Mouse (Mus musculus) embryonic facial prominence, embryonic 14.5 days (tissue): ENCODE results near the gene Hunk. TPM values are rescaled to one million over a fixed set of nuclear protein-coding genes. Genes with fewer than 3 reads are reported as not detected.

Experiments used
- ATAC-seq: fragments of 200-750 bp; cut with Nextera tagmentation; 2 replicates; pipeline ENCODE4 v1.8.0; 2017; ENCODE audit warnings: low read depth, moderate number of reproducible peaks, moderate TSS enrichment
- DNase-seq: peaks from one replicate; pipeline ENCODE4 v3.0.0-alpha.2; 2015; ENCODE audit warnings: low spot score
- H3K27ac ChIP-seq: fragments of 300-500 bp; sonication (generic); replicated peaks from 2 replicates; pipeline ENCODE4 v1.5.1; 2014; ENCODE audit warnings: low read depth, mild to moderate bottlenecking, low read length, moderate library complexity
- H3K27me3 ChIP-seq: fragments of 300-500 bp; sonication (generic); replicated peaks from 2 replicates; pipeline ENCODE4 v1.6.1; 2014; ENCODE audit warnings: low read length; ENCODE audit not compliant: control insufficient read depth, insufficient read depth
- H3K36me3 ChIP-seq: fragments of 300-500 bp; sonication (generic); 2 replicates; pipeline ENCODE4 v1.6.1; 2014; ENCODE audit warnings: low read length, mixed read lengths; ENCODE audit not compliant: control insufficient read depth, insufficient read depth
- H3K4me1 ChIP-seq: fragments of 300-500 bp; sonication (generic); 2 replicates; pipeline ENCODE4 v1.6.1; 2014; ENCODE audit warnings: antibody characterized with exemption, low read length; ENCODE audit not compliant: control insufficient read depth, insufficient read depth
- H3K4me2 ChIP-seq: fragments of 300-500 bp; sonication (generic); 2 replicates; pipeline ENCODE4 v1.6.1; 2014; ENCODE audit warnings: low read depth, mild to moderate bottlenecking, low read length, moderate library complexity, mixed read lengths
- H3K4me3 ChIP-seq: fragments of 300-500 bp; sonication (generic); 2 replicates; pipeline ENCODE4 v1.5.1; 2014; ENCODE audit warnings: low read depth, mild to moderate bottlenecking, low read length
- H3K9ac ChIP-seq: fragments of 300-500 bp; sonication (generic); 2 replicates; pipeline ENCODE4 v1.6.1; 2014; ENCODE audit warnings: low read depth, mild to moderate bottlenecking, low read length, moderate library complexity, mixed read lengths
- H3K9me3 ChIP-seq: fragments of 300-500 bp; sonication (generic); 2 replicates; pipeline ENCODE4 v1.6.1; 2016; ENCODE audit warnings: low read length; ENCODE audit not compliant: control insufficient read depth
- WGBS: fragments of 180-500 bp; shearing (Covaris S2); extraction: QIAGEN DNeasy Blood & Tissue Kit; methylation state at CpG from one replicate; pipeline ENCODE4 v1.1.7; 2014; 5-methylcytosine and 5-hydroxymethylcytosine counted together
- polyA plus RNA-seq: library from polyadenylated mRNA; unstranded; fragments of >200 nt; fragmentation: Nextera tagmentation; extraction: Ambion mirVana; gene quantifications from 2 replicates; pipeline ENCODE4 v1.2.1, GENCODE M21; 2014

The Hunk gene
- polyA plus RNA-seq, 1 experiment from 2014 or later = 9.7 TPM

- no peak overlapping the region for H3K4me2 ChIP-seq
- H3K4me1 ChIP-seq = peaks cover 28% of the 10 kb centered on the region
- WGBS = 12% methylated on average over 4 of the region's 4 CpGs
- H3K9ac ChIP-seq = no peak overlapping the region
- H3K27me3 ChIP-seq = no peaks in the 10 kb centered on the region
- no peaks in the 10 kb centered on the region for H3K9me3 ChIP-seq
- ATAC-seq (no peak), DNase-seq (peak; percentile 59)
- H3K27ac ChIP-seq = peak overlapping the region; percentile 2; the same call in 1 of the 2 replicates
- H3K36me3 ChIP-seq = no peaks in the 10 kb centered on the region
- no peak overlapping the region for H3K4me3 ChIP-seq
Measured at GRCm38 (mm10) chr16:90359750-90360149, 26.1 kb upstream of the Hunk start.

- ATAC-seq = peak; percentile 76
- no peak overlapping the region for H3K4me2 ChIP-seq
- H3K36me3 ChIP-seq = no peaks in the 10 kb centered on the region
- peak; percentile 83 for DNase-seq
- no peaks in the 10 kb centered on the region for H3K27me3 ChIP-seq
- H3K27ac ChIP-seq = peak overlapping the region; percentile 2; the same call in 1 of the 2 replicates
- no peak overlapping the region for H3K9ac ChIP-seq
- WGBS = 34% methylated on average over 7 of the region's 7 CpGs
- no peaks in the 10 kb centered on the region for H3K9me3 ChIP-seq
- H3K4me1 ChIP-seq = peaks cover 28% of the 10 kb centered on the region
- H3K4me3 ChIP-seq = no peak overlapping the region
Measured at GRCm38 (mm10) chr16:90360327-90360726, 25.5 kb upstream of the Hunk start.

- H3K27me3 ChIP-seq = no peaks in the 10 kb centered on the region
- H3K4me1 ChIP-seq = peaks cover 28% of the 10 kb centered on the region
- H3K4me3 ChIP-seq = no peak overlapping the region
- H3K4me2 ChIP-seq = no peak overlapping the region
- peak overlapping the region; percentile 57 for H3K27ac ChIP-seq
- no peak overlapping the region for H3K9ac ChIP-seq
- DNase-seq (peak; percentile 80), ATAC-seq (no peak)
- no peaks in the 10 kb centered on the region for H3K36me3 ChIP-seq
- 33% methylated on average over 6 of the region's 6 CpGs for WGBS
- no peaks in the 10 kb centered on the region for H3K9me3 ChIP-seq
Measured at GRCm38 (mm10) chr16:90362926-90363325, 22.9 kb upstream of the Hunk start.

- Histone ChIP-seq H3K4me3 (no peak overlapping the region), H3K27me3 (no peaks in the 10 kb centered on the region; the same call in 1 of the 2 replicates), H3K36me3 (no peaks in the 10 kb centered on the region), H3K9me3 (no peaks in the 10 kb centered on the region), H3K27ac (no peak overlapping the region), H3K9ac (no peak overlapping the region), H3K4me2 (no peak overlapping the region), H3K4me1 (peaks cover 13% of the 10 kb centered on the region)
- ATAC-seq (peak; percentile 69; the same call in 1 of the 2 replicates), DNase-seq (peak; percentile 75)
- WGBS = 11% methylated on average over 11 of the region's 11 CpGs
Measured at GRCm38 (mm10) chr16:90379897-90380296, 5.9 kb upstream of the Hunk start.

GRCm38 (mm10) chr16:90381633-90382032 is 4.2 kb upstream of the Hunk start:
- ATAC-seq = no peak

GRCm38 (mm10) chr16:90382701-90383280 is 3.0 kb upstream of the Hunk start:
- H3K36me3 ChIP-seq = no peaks in the 10 kb centered on the region
- H3K9me3 ChIP-seq = no peaks in the 10 kb centered on the region
- peaks cover 13% of the 10 kb centered on the region for H3K4me1 ChIP-seq
- no peak overlapping the region for H3K9ac ChIP-seq
- WGBS = 71% methylated on average over 10 of the region's 10 CpGs
- H3K4me2 ChIP-seq = no peak overlapping the region
- no peak overlapping the region for H3K4me3 ChIP-seq
- H3K27me3 ChIP-seq = no peaks in the 10 kb centered on the region; the same call in 1 of the 2 replicates
- H3K27ac ChIP-seq = no peak overlapping the region
- DNase-seq (no peak), ATAC-seq (no peak)

More at GRCm38 (mm10) chr16:90381633-90382032, 4.2 kb upstream of the Hunk start:
- no peak for DNase-seq
- Histone ChIP-seq H3K4me3 (no peak overlapping the region), H3K4me1 (peaks cover 13% of the 10 kb centered on the region), H3K4me2 (no peak overlapping the region), H3K36me3 (no peaks in the 10 kb centered on the region), H3K27ac (no peak overlapping the region), H3K9ac (no peak overlapping the region), H3K9me3 (no peaks in the 10 kb centered on the region), H3K27me3 (no peaks in the 10 kb centered on the region; the same call in 1 of the 2 replicates)
- 85% methylated on average over 3 of the region's 3 CpGs for WGBS

- ATAC-seq (no peak), DNase-seq (no peak)
- no peaks in the 10 kb centered on the region for H3K36me3 ChIP-seq
- H3K27me3 ChIP-seq = no peaks in the 10 kb centered on the region; the same call in 1 of the 2 replicates
- no peak overlapping the region for H3K9ac ChIP-seq
- H3K27ac ChIP-seq = no peak overlapping the region
- H3K9me3 ChIP-seq = no peaks in the 10 kb centered on the region
- peaks cover 25% of the 10 kb centered on the region for H3K4me1 ChIP-seq
- WGBS = 52% methylated on average over 3 of the region's 3 CpGs
- H3K4me3 ChIP-seq = no peak overlapping the region
- no peak overlapping the region for H3K4me2 ChIP-seq
Measured at GRCm38 (mm10) chr16:90384058-90384457, 1.8 kb upstream of the Hunk start.

- ATAC-seq (no peak), DNase-seq (no peak)
- 0 out of 2 replicates have a peak, but pooled peaks cover under 1% of the 10 kb centered on the region for H3K36me3 ChIP-seq
- peak overlapping the region; percentile 97 for H3K27ac ChIP-seq
- peak overlapping the region; percentile 88 for H3K4me2 ChIP-seq
- H3K9ac ChIP-seq = peak overlapping the region; percentile 95
- peak overlapping the region; percentile 86 for H3K4me3 ChIP-seq
- H3K4me1 ChIP-seq = peaks cover 31% of the 10 kb centered on the region
- no peaks in the 10 kb centered on the region for H3K9me3 ChIP-seq
- no peaks in the 10 kb centered on the region; the same call in 1 of the 2 replicates for H3K27me3 ChIP-seq
- WGBS = 7% methylated on average over 12 of the region's 12 CpGs
Measured at GRCm38 (mm10) chr16:90384846-90385245, 967 bp upstream of the Hunk start.

- DNase-seq (no peak), ATAC-seq (peak; percentile 8)
- no peaks in the 10 kb centered on the region; the same call in 1 of the 2 replicates for H3K27me3 ChIP-seq
- H3K9ac ChIP-seq = peak overlapping the region; percentile 95
- peak overlapping the region; percentile 86 for H3K4me3 ChIP-seq
- 0% methylated on average over 5 of the region's 16 CpGs for WGBS
- H3K36me3 ChIP-seq = peaks cover 5% of the 10 kb centered on the region; the same call in 1 of the 2 replicates
- H3K4me2 ChIP-seq = peak overlapping the region; percentile 88
- no peaks in the 10 kb centered on the region for H3K9me3 ChIP-seq
- H3K27ac ChIP-seq = peak overlapping the region; percentile 97
- peaks cover 31% of the 10 kb centered on the region for H3K4me1 ChIP-seq
Measured at GRCm38 (mm10) chr16:90385326-90385687, 506 bp upstream of the Hunk start.
